Mouse (Mus musculus) small intestine, adult 2 months (tissue): ENCODE results near the gene Med28. TPM values are rescaled to one million over a fixed set of nuclear protein-coding genes. Genes with fewer than 3 reads are reported as not detected.
A peak's percentile ranks its signal among the peaks of the same experiment; 100 is the strongest.

Experiments
- H3K27ac ChIP-seq: fragments of 200-500 bp; 2 replicates; pipeline ENCODE4 v1.5.1; 2012; ENCODE audit warnings: low read depth, low read length, control low read depth, inconsistent platforms; ENCODE audit not compliant: insufficient read depth
- H3K27me3 ChIP-seq: fragments of 200-500 bp; 2 replicates; pipeline ENCODE4 v1.6.1; 2012; ENCODE audit warnings: mild to moderate bottlenecking, moderate library complexity, low read length, inconsistent platforms; ENCODE audit not compliant: control insufficient read depth, insufficient read depth
- H3K36me3 ChIP-seq: fragments of 200-500 bp; 2 replicates; pipeline ENCODE4 v1.6.1; 2012; ENCODE audit warnings: mild to moderate bottlenecking, low read length, control low read depth, inconsistent platforms; ENCODE audit not compliant: control insufficient read depth, insufficient read depth
- H3K4me1 ChIP-seq: fragments of 200-500 bp; 2 replicates; pipeline ENCODE4 v1.6.1; 2012; ENCODE audit warnings: low read length, inconsistent platforms, mixed read lengths; ENCODE audit not compliant: control insufficient read depth, insufficient read depth, insufficient read length
- H3K4me3 ChIP-seq: fragments of 200-500 bp; 2 replicates; pipeline ENCODE4 v1.5.1; 2012; ENCODE audit warnings: low read depth, mild to moderate bottlenecking, control low read depth, inconsistent platforms, low read length, moderate library complexity
- CTCF ChIP-seq: fragments of 200-500 bp; IDR thresholded peaks from 2 replicates; pipeline ENCODE4 v1.5.1; 2012; ENCODE audit warnings: low read depth, mild to moderate bottlenecking, control low read depth, inconsistent platforms, low read length, moderate library complexity, mixed read lengths; ENCODE audit not compliant: insufficient replicate concordance, insufficient read length; ENCODE audit errors: extremely low read depth
- POLR2A ChIP-seq: fragments of 200-500 bp; IDR thresholded peaks from 2 replicates; pipeline ENCODE4 v1.6.1; 2012; ENCODE audit warnings: low read depth, mild to moderate bottlenecking, control low read depth, inconsistent platforms, low read length, moderate library complexity
- WGBS: fragments of 180-500 bp; shearing (Covaris S2); methylation state at CpG from one replicate; pipeline ENCODE4 v1.1.7; 2018; 5-methylcytosine and 5-hydroxymethylcytosine counted together
- polyA plus RNA-seq: library from polyadenylated mRNA; depleted of rRNA; stranded (reverse); fragments of >200 nt; gene quantifications from 2 replicates; pipeline ENCODE4 v1.2.3, GENCODE M21; 2012

Med28 gene
- polyA plus RNA-seq, 1 experiment: 81.3 TPM

DNA sequence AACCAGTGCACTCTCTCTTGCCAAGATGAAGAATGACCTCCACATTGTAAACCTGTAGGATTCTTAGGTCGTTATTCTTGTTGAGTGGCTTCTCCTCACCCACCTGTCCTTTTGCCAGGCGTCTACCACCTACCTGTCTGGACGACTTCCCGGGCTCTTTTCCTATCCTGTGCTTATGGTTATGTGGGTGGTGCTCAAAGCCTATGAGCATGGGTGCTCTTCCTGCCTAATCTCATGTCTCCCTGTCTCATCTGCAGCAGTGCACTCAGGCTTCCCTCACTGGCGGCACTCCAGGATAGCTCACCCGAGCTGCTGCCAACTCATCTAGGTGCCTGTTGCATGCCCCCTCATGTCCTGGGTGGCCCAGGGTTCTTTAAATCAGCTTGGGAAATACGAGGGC lies 42.4 kb upstream of the Med28 start:
- 75% methylated on average over 7 of the region's 7 CpGs for WGBS
- TF ChIP-seq POLR2A: no peak
- TF ChIP-seq CTCF: no peak
- no peaks in the 10 kb centered on the region for H3K27me3 ChIP-seq
- no peak overlapping the region for H3K27ac ChIP-seq
- H3K4me1 ChIP-seq: peaks cover 8% of the 10 kb centered on the region; the same call in 1 of the 2 replicates
- H3K4me3 ChIP-seq: no peak overlapping the region
- no peaks in the 10 kb centered on the region for H3K36me3 ChIP-seq

DNA sequence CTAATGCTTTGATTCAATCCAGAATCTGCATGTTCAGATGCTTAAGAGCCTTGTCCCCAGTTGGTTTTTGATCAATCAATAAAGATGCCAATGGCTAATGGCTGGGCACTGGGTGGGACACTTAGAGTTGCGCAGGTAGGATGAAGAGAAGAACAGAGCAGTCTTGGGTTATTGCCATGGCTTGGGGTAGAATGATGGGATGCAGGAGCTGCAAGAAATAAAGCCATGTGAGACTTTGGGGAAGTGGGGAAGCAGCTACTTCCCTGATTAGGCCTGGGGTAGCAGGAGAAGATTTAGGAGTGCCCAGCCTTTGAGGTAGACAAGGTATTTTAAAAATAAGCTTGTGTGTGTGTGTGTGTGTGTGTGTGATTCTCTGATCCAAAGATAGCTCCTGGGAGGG lies 40.0 kb upstream of the Med28 start:
- H3K4me1 ChIP-seq: peaks cover 13% of the 10 kb centered on the region; the same call in 1 of the 2 replicates
- no peak overlapping the region for H3K4me3 ChIP-seq
- H3K27ac ChIP-seq: no peak overlapping the region
- H3K36me3 ChIP-seq: no peaks in the 10 kb centered on the region
- WGBS: 93% methylated on average over 1 of the region's 1 CpGs
- no peaks in the 10 kb centered on the region for H3K27me3 ChIP-seq
- TF ChIP-seq POLR2A (no peak), CTCF (no peak)

DNA sequence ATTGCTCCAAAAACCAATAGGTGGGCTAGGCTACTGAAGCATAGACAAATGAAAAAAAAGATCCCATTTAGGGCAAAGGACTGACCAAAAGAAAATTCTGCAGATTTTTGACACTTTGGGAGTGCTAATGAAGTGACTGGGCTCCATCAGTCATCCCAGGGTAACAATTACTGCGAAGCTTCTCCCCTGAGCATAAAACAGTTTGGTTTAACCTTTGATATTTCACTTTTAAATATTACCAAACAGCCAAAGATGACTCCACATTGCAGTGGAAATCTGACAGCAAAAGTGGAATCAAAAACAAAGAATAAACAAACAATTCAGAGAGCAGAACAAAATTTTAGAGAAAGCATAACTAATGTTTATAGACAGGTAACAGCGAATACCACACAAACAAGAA lies 38.9 kb upstream of the Med28 start:
- H3K4me3 ChIP-seq: no peak overlapping the region
- H3K36me3 ChIP-seq: no peaks in the 10 kb centered on the region
- peaks cover 13% of the 10 kb centered on the region; the same call in 1 of the 2 replicates for H3K4me1 ChIP-seq
- WGBS: 82% methylated on average over 2 of the region's 2 CpGs
- TF ChIP-seq CTCF (no peak), POLR2A (no peak)
- H3K27ac ChIP-seq: no peak overlapping the region
- H3K27me3 ChIP-seq: no peaks in the 10 kb centered on the region

DNA sequence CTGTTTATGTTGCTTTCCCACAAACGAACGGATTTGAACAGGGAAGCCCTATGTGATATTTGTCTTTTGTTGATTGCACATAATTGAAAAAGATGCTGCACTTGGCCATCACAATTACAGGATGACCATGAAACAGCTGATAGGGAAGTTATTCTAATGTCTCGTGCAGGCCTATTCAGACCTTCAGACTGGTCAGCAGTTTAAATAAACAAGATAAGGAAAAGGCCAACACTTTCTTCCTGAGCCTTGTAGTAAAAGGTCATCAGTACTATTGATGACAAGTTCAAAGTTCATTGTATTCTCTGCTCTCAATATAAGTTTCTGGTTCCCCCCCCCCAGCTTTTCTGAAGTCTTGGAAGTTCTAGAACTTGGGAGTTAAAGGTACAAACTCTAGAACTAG lies 37.4 kb upstream of the Med28 start:
- H3K4me1 ChIP-seq: peaks cover 13% of the 10 kb centered on the region; the same call in 1 of the 2 replicates
- H3K4me3 ChIP-seq: no peak overlapping the region
- H3K36me3 ChIP-seq: no peaks in the 10 kb centered on the region
- 63% methylated on average over 3 of the region's 3 CpGs for WGBS
- no peaks in the 10 kb centered on the region for H3K27me3 ChIP-seq
- TF ChIP-seq POLR2A (no peak), CTCF (no peak)
- H3K27ac ChIP-seq: peak overlapping the region; percentile 61

DNA sequence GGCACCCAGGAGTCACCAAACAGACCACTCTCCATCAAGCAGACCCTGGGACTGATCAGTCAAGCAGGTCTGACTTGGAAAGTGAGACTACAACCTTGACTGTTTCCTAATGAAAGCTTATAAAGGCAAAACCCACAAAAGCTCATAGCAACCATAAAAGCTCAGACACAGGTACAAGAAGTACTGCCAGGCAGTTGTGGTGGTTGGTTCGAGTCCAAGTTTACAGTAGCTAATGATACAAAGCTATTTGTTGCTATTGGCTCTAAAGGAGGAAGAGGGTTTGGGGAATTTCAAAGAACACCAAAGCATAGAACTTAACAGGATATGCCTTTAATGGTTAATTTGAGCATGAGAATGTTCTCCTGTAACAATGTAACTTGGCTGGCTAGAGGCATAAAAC lies 36.4 kb upstream of the Med28 start:
- H3K27ac ChIP-seq: peak overlapping the region; percentile 61; the same call in 1 of the 2 replicates
- no peak for TF ChIP-seq POLR2A
- no peak for TF ChIP-seq CTCF
- WGBS: 50% methylated on average over 1 of the region's 1 CpGs
- H3K27me3 ChIP-seq: no peaks in the 10 kb centered on the region
- peaks cover 10% of the 10 kb centered on the region; the same call in 1 of the 2 replicates for H3K4me1 ChIP-seq
- H3K36me3 ChIP-seq: no peaks in the 10 kb centered on the region
- H3K4me3 ChIP-seq: no peak overlapping the region

DNA sequence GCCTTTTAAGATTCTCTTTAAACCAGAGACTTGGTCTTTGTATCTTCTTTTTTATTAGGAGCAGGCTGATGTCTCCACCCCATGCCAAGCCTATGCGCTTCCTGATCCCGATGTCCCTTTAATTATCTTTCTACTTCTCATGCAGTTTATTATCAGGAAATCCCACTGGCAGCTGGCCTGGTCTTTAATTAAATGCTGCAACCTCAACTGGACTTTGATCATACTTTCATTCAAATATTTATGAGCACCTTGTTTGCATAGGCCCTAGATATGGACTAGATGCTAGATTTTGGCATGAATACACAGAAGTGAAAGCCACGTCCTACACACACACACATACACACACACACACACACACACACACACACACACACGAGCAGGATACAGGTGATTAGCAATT lies 28.3 kb upstream of the Med28 start:
- H3K4me1 ChIP-seq: peaks cover 15% of the 10 kb centered on the region
- 21% methylated on average over 4 of the region's 4 CpGs for WGBS
- H3K27ac ChIP-seq: peak overlapping the region; percentile 97
- TF ChIP-seq POLR2A (no peak), CTCF (no peak)
- H3K36me3 ChIP-seq: peaks cover 15% of the 10 kb centered on the region
- no peak overlapping the region for H3K4me3 ChIP-seq
- H3K27me3 ChIP-seq: no peaks in the 10 kb centered on the region

DNA sequence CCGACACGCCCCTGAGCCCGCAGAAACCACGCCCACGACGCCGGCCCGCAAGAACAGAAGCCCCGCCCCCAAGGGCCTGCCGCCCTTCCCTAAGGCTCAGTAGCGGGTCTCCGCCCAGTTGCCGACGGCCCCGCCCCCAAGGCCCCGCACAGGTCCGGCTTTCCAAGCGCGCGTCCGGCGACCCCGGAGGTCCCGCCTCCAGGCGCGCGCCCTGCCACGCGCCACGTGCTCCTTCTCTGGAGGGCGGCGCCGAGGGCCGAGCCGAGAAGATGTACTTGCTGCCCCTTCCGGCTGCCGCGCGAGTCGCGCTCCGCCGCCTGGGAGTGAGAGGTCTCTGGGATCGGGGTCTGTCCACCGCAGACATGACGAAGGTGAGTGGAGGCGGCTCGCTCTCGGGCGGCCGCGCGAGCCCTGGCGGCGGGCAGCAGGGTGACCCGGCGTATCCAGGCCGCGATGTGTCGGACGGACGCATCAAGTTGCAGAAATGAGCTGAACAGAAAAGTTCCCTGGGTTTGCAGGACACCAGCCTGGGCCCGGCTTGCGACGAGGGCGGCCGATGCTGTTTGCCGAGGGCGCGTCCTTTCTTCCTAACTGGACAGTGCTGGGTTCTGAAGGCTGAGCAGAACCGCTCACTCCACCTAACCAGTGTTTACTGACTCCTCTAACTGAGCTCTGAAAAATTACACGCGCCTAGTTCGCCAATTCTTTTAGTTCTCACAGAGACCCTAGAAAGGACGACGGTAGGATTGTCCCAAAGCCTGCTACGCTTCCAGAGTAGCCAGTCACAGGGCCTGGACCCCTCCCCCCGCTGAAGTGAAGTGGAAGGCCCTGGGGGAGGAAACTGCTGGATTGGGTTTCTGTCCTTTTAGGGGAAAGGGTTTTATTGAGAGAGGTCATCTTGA lies 26.6 kb upstream of the Med28 start, which contains the start of gene Lap3:
TSS of gene Lap3 (plus strand) at position 184 of the 902 bp plus-strand sequence.
- Histone ChIP-seq H3K27ac (peak within 1 kb of the TSS; percentile 87), H3K4me1 (peaks cover 19% of the 10 kb centered on the region), H3K36me3 (peaks cover 31% of the 10 kb centered on the region), H3K27me3 (no peaks in the 10 kb centered on the region), H3K4me3 (peak within 1 kb of the TSS; percentile 98)
- under 1% methylated on average over 78 of the region's 78 CpGs for WGBS
- TF ChIP-seq CTCF (0 out of 2 replicates have a peak, but pooled peaks have one; percentile 15), POLR2A (peak; percentile 95)
